Mouse (Mus musculus) retina, embryonic 14.5 days (tissue): Measurements from ENCODE around the gene Ect2.

Experiments
- DNase-seq: peaks from one replicate; pipeline ENCODE4 v3.0.0-alpha.2; 2015; ENCODE audit warnings: low spot score

The Ect2 gene

DNA sequence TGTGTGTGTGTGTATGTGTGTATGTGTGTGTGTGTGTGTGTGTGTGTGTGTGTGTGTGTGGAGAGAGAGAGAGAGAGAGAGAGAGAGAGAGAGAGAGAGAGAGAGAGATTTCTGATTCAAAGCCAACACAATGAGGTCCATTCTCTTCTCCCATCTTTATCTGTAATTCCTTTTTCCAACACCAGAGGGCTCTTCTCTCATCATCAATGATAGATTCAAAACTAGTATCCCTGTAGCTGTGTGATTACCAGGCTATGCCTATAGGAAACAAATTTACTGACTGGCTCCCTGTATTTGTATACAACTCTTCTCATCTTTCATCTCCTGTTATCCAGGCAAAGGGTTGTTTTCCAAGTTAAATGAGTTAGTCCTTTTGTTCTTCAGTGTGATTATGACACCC lies 86.5 kb downstream of the Ect2 start:
- DNase-seq = peak; percentile 59

- no peak for DNase-seq
Measured at GRCm38 (mm10) chr3:27064886-27065285, 88.8 kb downstream of the Ect2 start.

GRCm38 (mm10) chr3:27063399-27064260 lies 90.0 kb downstream of the Ect2 start:
- DNase-seq = no peak

GRCm38 (mm10) chr3:27060441-27060840 lies 93.2 kb downstream of the Ect2 start:
- DNase-seq = no peak

- no peak for DNase-seq
Measured at GRCm38 (mm10) chr3:27059529-27060322, 94.0 kb downstream of the Ect2 start.

DNA sequence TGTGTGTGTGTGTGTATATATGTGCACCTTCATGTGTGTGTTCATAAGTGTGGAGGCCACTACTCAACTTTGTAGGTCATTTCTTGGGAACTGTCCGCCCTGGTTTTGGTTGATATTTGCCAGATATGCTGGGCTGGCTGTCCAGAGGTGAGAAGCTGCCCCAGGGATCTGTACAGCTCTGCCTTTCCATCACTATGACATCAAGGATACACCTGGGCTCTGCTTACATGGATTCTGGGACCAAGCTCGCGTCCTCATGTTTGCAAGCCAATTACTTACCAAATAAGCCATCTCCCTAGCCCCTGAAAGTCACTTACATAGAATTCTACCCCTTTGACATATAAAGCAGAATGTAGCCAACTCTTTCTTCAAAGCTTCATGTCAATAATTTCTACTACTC lies 98.2 kb downstream of the Ect2 start:
- DNase-seq = no peak

GRCm38 (mm10) chr3:27054766-27055165 lies 98.9 kb downstream of the Ect2 start:
- no peak for DNase-seq
